Mouse (Mus musculus) MEL (cell line): ENCODE data around the gene Ndufs2. TPM values are rescaled to one million over a fixed set of nuclear protein-coding genes. Genes with fewer than 3 reads are reported as not detected.

Experiments used
- DNase-seq: peaks from one replicate; pipeline ENCODE4 v3.0.0; 2011; ENCODE audit warnings: low read depth, low spot score
- H3K27ac ChIP-seq: 2 replicates; pipeline ENCODE4 v1.5.1; 2012; ENCODE audit warnings: low read depth, mild to moderate bottlenecking, control low read depth, low read length, moderate library complexity; ENCODE audit not compliant: control insufficient read depth
- H3K27me3 ChIP-seq, 2 experiments: fragments of 150-350 bp in 1 of 2; sonication (generic) in 1 of 2; 2 replicates each; pipeline ENCODE4 v1.6.1; 2012; ENCODE audit warnings: low read length in 2 of 2, mild to moderate bottlenecking in 2 of 2, improper control_type of control experiment in 1 of 2, moderate library complexity in 1 of 2; ENCODE audit not compliant: insufficient read depth in 2 of 2, control insufficient read depth in 1 of 2
- H3K36me3 ChIP-seq, 2 experiments: 2 replicates each; pipeline ENCODE4 v1.6.1; 2012 to 2014; ENCODE audit warnings: low read length in 2 of 2, improper control_type of control experiment in 1 of 2, inconsistent platforms in 1 of 2, mild to moderate bottlenecking in 1 of 2; ENCODE audit not compliant: insufficient read depth in 2 of 2, control insufficient read depth in 1 of 2
- H3K4me1 ChIP-seq, 2 experiments: fragments of 150-350 bp in 1 of 2; sonication (generic) in 1 of 2; 2 replicates each; pipeline ENCODE4 v1.6.1; 2012; ENCODE audit warnings: low read length in 2 of 2, improper control_type of control experiment in 1 of 2, mild to moderate bottlenecking in 1 of 2; ENCODE audit not compliant: insufficient read depth in 2 of 2, control insufficient read depth in 1 of 2
- H3K4me3 ChIP-seq, 2 experiments: fragments of 150-350 bp in 1 of 2; sonication (generic) in 1 of 2; 2 replicates each; pipeline ENCODE4 v1.5.1; 2012; ENCODE audit warnings: low read depth in 2 of 2, low read length in 2 of 2, mild to moderate bottlenecking in 2 of 2, moderate library complexity in 2 of 2, control low read depth in 1 of 2, improper control_type of control experiment in 1 of 2; ENCODE audit not compliant: control insufficient read depth in 1 of 2, insufficient read depth in 1 of 2
- H3K79me2 ChIP-seq: 2 replicates; pipeline ENCODE4 v1.6.1; 2012; ENCODE audit warnings: mild to moderate bottlenecking, low read length, moderate library complexity; ENCODE audit not compliant: control insufficient read depth, poor library complexity, insufficient read depth
- H3K9ac ChIP-seq: 2 replicates; pipeline ENCODE4 v1.6.1; 2012; ENCODE audit warnings: low read depth, mild to moderate bottlenecking, control low read depth, low read length, moderate library complexity; ENCODE audit not compliant: control insufficient read depth, poor library complexity, severe bottlenecking
- H3K9me3 ChIP-seq: fragments of 150-350 bp; sonication (generic); replicated peaks from 2 replicates; pipeline ENCODE4 v1.6.1; 2012; ENCODE audit warnings: mild to moderate bottlenecking, low read length, improper control_type of control experiment, moderate library complexity; ENCODE audit not compliant: insufficient read depth
- BHLHE40 ChIP-seq: IDR thresholded peaks from 2 replicates; pipeline ENCODE4 v1.6.1; 2012; ENCODE audit warnings: low read depth, mild to moderate bottlenecking, inconsistent platforms, low read length, improper control_type of control experiment, borderline replicate concordance
- ELF1 ChIP-seq: IDR thresholded peaks from 2 replicates; pipeline ENCODE4 v1.6.1; 2014; ENCODE audit warnings: low read depth, mild to moderate bottlenecking, inconsistent platforms, low read length, improper control_type of control experiment, moderate library complexity
- EP300 ChIP-seq, 2 experiments: IDR thresholded peaks; 2 replicates each; pipeline ENCODE4 v1.6.1; 2011; ENCODE audit warnings: improper control_type of control experiment in 2 of 2, low read length in 2 of 2, low read depth in 1 of 2, mild to moderate bottlenecking in 1 of 2
- ETS1 ChIP-seq: IDR thresholded peaks from 2 replicates; pipeline ENCODE4 v1.6.1; 2012; ENCODE audit warnings: low read depth, mild to moderate bottlenecking, inconsistent platforms, low read length, improper control_type of control experiment, moderate library complexity
- JUND ChIP-seq: IDR thresholded peaks from 2 replicates; pipeline ENCODE4 v1.6.1; 2011; ENCODE audit warnings: low read depth, mild to moderate bottlenecking, improper control_type of control experiment, low read length
- KAT2A ChIP-seq: conservative IDR thresholded peaks from 2 replicates; pipeline ENCODE4 v1.6.1; 2012; ENCODE audit warnings: low read depth, low read length, improper control_type of control experiment, inconsistent platforms
- MAX ChIP-seq: IDR thresholded peaks from 2 replicates; pipeline ENCODE4 v1.6.1; 2011; ENCODE audit warnings: low read length, improper control_type of control experiment
- MAZ ChIP-seq: IDR thresholded peaks from 2 replicates; pipeline ENCODE4 v1.6.1; 2012; ENCODE audit warnings: low read depth, mild to moderate bottlenecking, inconsistent platforms, low read length, improper control_type of control experiment
- MEF2A ChIP-seq: IDR thresholded peaks from 2 replicates; pipeline ENCODE4 v1.6.1; 2014; ENCODE audit warnings: low read depth, mild to moderate bottlenecking, inconsistent platforms, low read length, improper control_type of control experiment; ENCODE audit not compliant: poor library complexity, insufficient replicate concordance, severe bottlenecking; ENCODE audit errors: extremely low read depth
- MYC ChIP-seq: IDR thresholded peaks from 2 replicates; pipeline ENCODE4 v1.6.1; 2011; ENCODE audit warnings: low read depth, mild to moderate bottlenecking, low read length, improper control_type of control experiment, moderate library complexity
- NELFE ChIP-seq: IDR thresholded peaks from 2 replicates; pipeline ENCODE4 v1.6.1; 2011; ENCODE audit warnings: low read depth, low read length, improper control_type of control experiment
- NRF1 ChIP-seq: IDR thresholded peaks from 2 replicates; pipeline ENCODE4 v1.6.1; 2014; ENCODE audit warnings: low read depth, mild to moderate bottlenecking, inconsistent platforms, low read length, improper control_type of control experiment, moderate library complexity; ENCODE audit not compliant: poor library complexity, insufficient read depth, severe bottlenecking
- POLR2AphosphoS2 ChIP-seq: IDR thresholded peaks from 2 replicates; pipeline ENCODE4 v1.6.1; 2011; ENCODE audit warnings: low read length, improper control_type of control experiment
- POLR2AphosphoS5 ChIP-seq: IDR thresholded peaks from 2 replicates; pipeline ENCODE4 v1.6.1; 2012; ENCODE audit warnings: low read depth, borderline replicate concordance, mild to moderate bottlenecking, inconsistent platforms, low read length, moderate library complexity, mixed read lengths
- RAD21 ChIP-seq: IDR thresholded peaks from 2 replicates; pipeline ENCODE4 v1.6.1; 2011; ENCODE audit warnings: mild to moderate bottlenecking, low read depth, low read length, improper control_type of control experiment
- SMC3 ChIP-seq: IDR thresholded peaks from 2 replicates; pipeline ENCODE4 v1.6.1; 2011; ENCODE audit warnings: low read depth, low read length, improper control_type of control experiment
- TBP ChIP-seq: IDR thresholded peaks from 2 replicates; pipeline ENCODE4 v1.8.0; 2011; ENCODE audit warnings: low read depth, low read length, improper control_type of control experiment
- TCF12 ChIP-seq: IDR thresholded peaks from 2 replicates; pipeline ENCODE4 v1.6.1; 2014; ENCODE audit warnings: low read depth, mild to moderate bottlenecking, inconsistent platforms, low read length, improper control_type of control experiment, moderate library complexity
- USF2 ChIP-seq, 2 experiments: IDR thresholded peaks; 2 replicates each; pipeline ENCODE4 v1.6.1; 2011 to 2012; ENCODE audit warnings: improper control_type of control experiment in 2 of 2, low read length in 2 of 2, borderline replicate concordance in 1 of 2, inconsistent platforms in 1 of 2, low read depth in 1 of 2, mild to moderate bottlenecking in 1 of 2; ENCODE audit not compliant: insufficient read depth in 1 of 2
- ZC3H11A ChIP-seq: IDR thresholded peaks from 2 replicates; pipeline ENCODE4 v1.6.1; 2012; ENCODE audit warnings: low read depth, mild to moderate bottlenecking, inconsistent platforms, low read length, improper control_type of control experiment
- ZMIZ1 ChIP-seq: IDR thresholded peaks from 2 replicates; pipeline ENCODE4 v1.6.1; 2012; ENCODE audit warnings: low read depth, mild to moderate bottlenecking, inconsistent platforms, low read length, improper control_type of control experiment, moderate library complexity
- ZNF384 ChIP-seq: IDR thresholded peaks from 2 replicates; pipeline ENCODE4 v1.6.1; 2012; ENCODE audit warnings: low read depth, mild to moderate bottlenecking, inconsistent platforms, low read length, improper control_type of control experiment
- polyA plus RNA-seq, 2 experiments: library from polyadenylated mRNA; stranded (reverse) in 1 of 2; unstranded in 1 of 2; fragments of >175 nt in 1 of 2; fragments of >200 nt in 1 of 2; gene quantifications; 2 replicates each; pipeline versions ENCODE4 v1.2.1 to v1.2.4; 2012; ENCODE audit warnings: low replicate concordance in 2 of 2, low read depth in 1 of 2; ENCODE audit not compliant: insufficient read length in 2 of 2, insufficient read depth in 1 of 2, missing spikeins in 1 of 2
- total RNA-seq: library from RNA; depleted of rRNA; stranded (reverse); fragments of 300-350 nt; gene quantifications from 2 replicates; pipeline ENCODE4 v1.2.3, GENCODE M21; 2012

Gene Ndufs2
- total and polyA plus RNA-seq, 3 experiments, result 169 to 415 (median 292) TPM

DNA sequence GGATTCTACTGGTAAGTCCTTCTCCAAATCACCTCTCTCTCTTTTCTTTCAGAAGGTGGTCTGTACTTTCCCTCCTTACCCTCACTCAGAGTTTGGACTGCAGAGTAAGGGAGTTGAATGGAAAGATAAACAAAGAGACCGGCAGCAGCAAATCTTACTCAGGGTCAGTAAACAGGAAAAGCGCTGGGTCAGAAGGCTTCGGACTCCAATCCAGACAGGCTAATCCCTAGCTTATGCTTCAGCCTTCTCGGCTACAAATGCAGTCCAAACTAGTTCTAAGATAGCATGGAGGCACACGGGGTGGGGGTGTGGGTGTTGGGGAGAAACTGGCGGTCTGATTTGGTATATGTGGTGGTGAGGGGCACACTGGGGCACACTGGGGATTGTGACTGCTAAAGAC is 13.8 kb downstream of the Ndufs2 start:
- H3K4me1 ChIP-seq, result peaks cover 0 to 10% of the 10 kb centered on the region in 2 experiments; a peak in 2 of 4 replicates
- no peaks in the 10 kb centered on the region for H3K9me3 ChIP-seq
- H3K4me3 ChIP-seq, result no peak overlapping the region
- H3K27ac ChIP-seq, result no peak overlapping the region
- H3K27me3 ChIP-seq, result no peaks in the 10 kb centered on the region
- no peak for TF ChIP-seq ZNF384
- no peak for TF ChIP-seq BHLHE40
- no peak for TF ChIP-seq MYC
- TF ChIP-seq ELF1, result no peak
- TF ChIP-seq RAD21, result no peak
- no peak for TF ChIP-seq NELFE
- TF ChIP-seq TCF12, result no peak
- no peak for TF ChIP-seq ZMIZ1
- no peak for DNase-seq
- peaks cover 7 to 17% of the 10 kb centered on the region in 2 experiments; a peak in 3 of 4 replicates for H3K36me3 ChIP-seq
- H3K79me2 ChIP-seq, result no peaks in the 10 kb centered on the region
- H3K9ac ChIP-seq, result no peak overlapping the region

DNA sequence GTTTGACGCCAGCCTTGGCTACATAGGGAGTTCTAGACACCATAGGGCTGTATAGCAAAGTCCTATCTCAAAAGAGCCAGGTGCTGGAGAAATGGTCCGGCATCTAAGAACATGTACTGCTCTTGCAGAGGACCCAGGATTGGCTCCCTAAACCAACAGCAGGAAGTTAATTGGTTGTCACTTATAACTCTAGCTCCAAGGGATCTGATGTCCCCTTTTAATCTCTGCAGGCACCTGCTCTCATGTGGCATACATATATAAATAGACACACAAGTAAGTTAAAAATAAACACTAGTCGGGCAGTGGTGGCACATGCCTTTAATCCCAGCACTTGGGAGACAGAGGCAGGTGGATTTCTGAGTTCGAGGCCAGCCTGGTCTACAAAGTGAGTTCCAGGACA is 15.4 kb downstream of the Ndufs2 start:
- Histone ChIP-seq H3K27me3 (no peaks in the 10 kb centered on the region), H3K27ac (no peak overlapping the region), H3K9me3 (no peaks in the 10 kb centered on the region), H3K36me3 (peaks cover 5 to 17% of the 10 kb centered on the region in 2 experiments; a peak in 3 of 4 replicates), H3K9ac (no peak overlapping the region), H3K4me3 (no peak overlapping the region), H3K79me2 (no peaks in the 10 kb centered on the region), H3K4me1 (peaks cover 0 to 10% of the 10 kb centered on the region in 2 experiments; a peak in 2 of 4 replicates)
- TF ChIP-seq ZC3H11A, result no peak
- no peak for TF ChIP-seq POLR2AphosphoS2
- no peak for TF ChIP-seq TCF12
- no peak for TF ChIP-seq TBP
- TF ChIP-seq MAZ, result no peak
- TF ChIP-seq ELF1, result no peak
- TF ChIP-seq MEF2A, result no peak
- TF ChIP-seq EP300 (IDR thresholded peaks at IDR 0.05; ENCODE audit: low read depth in 1 of 2, low read length in 2 of 2), result no peak
- no peak for TF ChIP-seq NRF1
- no peak for TF ChIP-seq NELFE
- no peak for TF ChIP-seq SMC3
- TF ChIP-seq ZNF384, result no peak
- no peak for TF ChIP-seq BHLHE40
- TF ChIP-seq USF2 (IDR thresholded peaks at IDR 0.05; ENCODE audit: borderline replicate concordance in 1 of 2, insufficient read depth in 1 of 2, low read depth in 1 of 2, low read length in 2 of 2), result no peak
- TF ChIP-seq POLR2AphosphoS5, result no peak
- TF ChIP-seq JUND, result no peak
- TF ChIP-seq MAX, result no peak
- no peak for TF ChIP-seq KAT2A
- no peak for TF ChIP-seq ETS1
- DNase-seq, result no peak
